Mouse (Mus musculus) hindbrain, postnatal 0 days (tissue): ENCODE results near the gene Tbx21. TPM values are rescaled to one million over a fixed set of nuclear protein-coding genes. Genes with fewer than 3 reads are reported as not detected.

Source experiments
- ATAC-seq: fragments of 200-750 bp; cut with Nextera tagmentation; 2 replicates; pipeline ENCODE4 v1.8.0; 2017; ENCODE audit warnings: mild to moderate bottlenecking, moderate TSS enrichment, moderate library complexity
- DNase-seq: peaks from one replicate; pipeline ENCODE4 v3.0.0-alpha.2; 2015; ENCODE audit warnings: low spot score
- H3K27ac ChIP-seq: fragments of 300-500 bp; sonication (generic); 2 replicates; pipeline ENCODE4 v1.5.1; 2014; ENCODE audit warnings: mild to moderate bottlenecking
- H3K27me3 ChIP-seq: fragments of 300-500 bp; sonication (generic); 2 replicates; pipeline ENCODE4 v1.6.1; 2014; ENCODE audit warnings: low read length, mixed read lengths; ENCODE audit not compliant: insufficient read depth
- H3K36me3 ChIP-seq: fragments of 300-500 bp; sonication (generic); 2 replicates; pipeline ENCODE4 v1.6.1; 2014; ENCODE audit warnings: low read length, mixed read lengths; ENCODE audit not compliant: insufficient read depth
- H3K4me1 ChIP-seq: fragments of 300-500 bp; sonication (generic); 2 replicates; pipeline ENCODE4 v1.6.1; 2014; ENCODE audit warnings: antibody characterized with exemption, low read length, mixed read lengths; ENCODE audit not compliant: insufficient read depth
- H3K4me2 ChIP-seq: fragments of 300-500 bp; sonication (generic); 2 replicates; pipeline ENCODE4 v1.6.1; 2014; ENCODE audit warnings: low read depth, mild to moderate bottlenecking, low read length, moderate library complexity, mixed read lengths
- H3K4me3 ChIP-seq: fragments of 300-500 bp; sonication (generic); 2 replicates; pipeline ENCODE4 v1.5.1; 2014; ENCODE audit warnings: low read length
- H3K9ac ChIP-seq: fragments of 300-500 bp; sonication (generic); replicated peaks from 2 replicates; pipeline ENCODE4 v1.6.1; 2014; ENCODE audit warnings: mild to moderate bottlenecking, low read length, moderate library complexity, mixed read lengths
- H3K9me3 ChIP-seq: fragments of 300-500 bp; sonication (generic); 2 replicates; pipeline ENCODE4 v1.6.1; 2016; ENCODE audit warnings: low read length, mixed read lengths
- CTCF ChIP-seq: IDR thresholded peaks from 2 replicates; pipeline ENCODE4 v1.5.1; 2016; ENCODE audit warnings: antibody characterized with exemption, control low read depth, low read depth
- WGBS: fragments of 180-500 bp; shearing (Covaris S2); extraction: QIAGEN DNeasy Blood & Tissue Kit; methylation state at CpG from one replicate; pipeline ENCODE4 v1.1.7; 2014; 5-methylcytosine and 5-hydroxymethylcytosine counted together
- polyA plus RNA-seq: library from polyadenylated mRNA; unstranded; fragments of >200 nt; fragmentation: Nextera tagmentation; extraction: Ambion mirVana; gene quantifications from 2 replicates; pipeline ENCODE4 v1.2.1, GENCODE M21; 2015
- total RNA-seq: library from RNA; depleted of rRNA; stranded (reverse); fragments of >200 nt; gene quantifications from 2 replicates; pipeline ENCODE4 v1.2.3, GENCODE M21; 2014

Gene Tbx21
- total and polyA plus RNA-seq, 2 experiments from 2014 or later, result 0.16 to 0.89 TPM

DNA sequence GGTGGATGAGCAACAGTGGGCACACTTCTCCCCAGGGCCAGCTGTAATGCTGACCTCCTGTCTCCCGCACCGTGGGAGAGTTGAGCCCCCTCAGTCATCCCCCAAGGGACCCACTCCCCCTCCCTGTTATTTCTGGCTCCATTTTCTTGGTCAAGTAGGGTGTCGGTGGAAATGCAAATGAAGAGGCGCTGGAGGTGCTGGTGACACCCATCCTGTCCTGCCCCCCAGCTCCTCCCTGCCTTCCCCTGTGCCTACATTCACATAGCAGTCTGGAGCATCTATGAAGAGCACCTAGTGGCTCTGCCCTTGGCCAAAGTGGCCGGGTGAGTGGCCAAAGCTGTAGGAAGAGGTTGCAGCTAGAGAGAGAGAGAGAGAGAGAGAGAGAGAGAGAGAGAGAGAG is 18.1 kb upstream of the Tbx21 start:
- no peaks in the 10 kb centered on the region for H3K4me1 ChIP-seq
- WGBS, result 61% methylated on average over 5 of the region's 5 CpGs
- TF ChIP-seq CTCF, result no peak
- H3K4me2 ChIP-seq, result no peak overlapping the region
- DNase-seq (no peak), ATAC-seq (no peak)
- no peaks in the 10 kb centered on the region for H3K9me3 ChIP-seq
- no peak overlapping the region for H3K27ac ChIP-seq
- H3K4me3 ChIP-seq, result no peak overlapping the region
- H3K27me3 ChIP-seq, result no peaks in the 10 kb centered on the region
- H3K36me3 ChIP-seq, result no peaks in the 10 kb centered on the region
- H3K9ac ChIP-seq, result no peak overlapping the region

DNA sequence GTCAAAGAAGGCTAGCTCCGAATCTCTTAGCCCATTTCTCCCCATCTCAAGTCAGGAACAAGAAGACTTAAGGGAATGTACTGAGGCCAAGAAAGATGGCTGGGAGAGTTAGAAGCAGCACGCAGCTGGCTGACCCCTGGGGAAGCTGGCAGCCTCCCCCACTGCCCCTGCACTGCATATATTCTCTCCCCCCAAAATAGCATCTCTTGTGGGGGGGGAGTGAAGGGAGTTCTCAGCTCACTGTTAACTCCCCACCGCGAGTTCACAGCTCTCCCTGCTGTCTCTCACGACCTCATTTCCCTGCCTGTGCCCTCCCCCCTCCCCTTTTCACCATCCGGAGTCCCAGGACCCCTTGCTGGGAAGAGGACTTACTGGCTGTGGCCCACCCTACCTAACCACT is 17.1 kb upstream of the Tbx21 start:
- no peaks in the 10 kb centered on the region for H3K27me3 ChIP-seq
- no peak overlapping the region for H3K4me2 ChIP-seq
- ATAC-seq (no peak), DNase-seq (no peak)
- no peaks in the 10 kb centered on the region for H3K36me3 ChIP-seq
- 34% methylated on average over 6 of the region's 6 CpGs for WGBS
- H3K9me3 ChIP-seq, result no peaks in the 10 kb centered on the region
- TF ChIP-seq CTCF, result no peak
- H3K4me3 ChIP-seq, result no peak overlapping the region
- no peaks in the 10 kb centered on the region for H3K4me1 ChIP-seq
- no peak overlapping the region for H3K9ac ChIP-seq
- H3K27ac ChIP-seq, result no peak overlapping the region

DNA sequence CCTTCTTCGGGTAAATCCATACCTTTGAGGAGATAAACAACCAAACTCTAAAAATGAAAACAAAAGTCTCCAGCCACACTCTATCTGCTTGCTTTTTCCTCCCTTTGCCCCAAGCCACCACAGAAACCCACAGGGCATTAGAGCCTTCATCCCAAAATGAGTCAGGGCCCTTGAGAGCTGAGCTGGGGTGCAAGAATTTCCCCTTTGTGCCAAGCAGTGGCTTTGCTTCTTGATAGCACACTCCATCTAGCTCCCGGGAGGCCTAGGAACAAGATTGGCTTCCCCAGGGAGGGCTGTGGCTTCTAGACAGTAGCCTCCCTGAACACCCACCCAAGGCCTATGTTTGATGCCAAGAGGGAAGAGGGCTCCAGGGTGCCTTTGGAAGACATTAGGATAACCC is 16.6 kb upstream of the Tbx21 start:
- Histone ChIP-seq H3K4me1 (no peaks in the 10 kb centered on the region; the same call in 1 of the 2 replicates), H3K9ac (no peak overlapping the region), H3K27ac (no peak overlapping the region), H3K4me3 (no peak overlapping the region), H3K27me3 (no peaks in the 10 kb centered on the region), H3K36me3 (no peaks in the 10 kb centered on the region), H3K4me2 (no peak overlapping the region), H3K9me3 (no peaks in the 10 kb centered on the region)
- 76% methylated on average over 2 of the region's 2 CpGs for WGBS
- no peak for ATAC-seq
- DNase-seq, result no peak
- no peak for TF ChIP-seq CTCF

DNA sequence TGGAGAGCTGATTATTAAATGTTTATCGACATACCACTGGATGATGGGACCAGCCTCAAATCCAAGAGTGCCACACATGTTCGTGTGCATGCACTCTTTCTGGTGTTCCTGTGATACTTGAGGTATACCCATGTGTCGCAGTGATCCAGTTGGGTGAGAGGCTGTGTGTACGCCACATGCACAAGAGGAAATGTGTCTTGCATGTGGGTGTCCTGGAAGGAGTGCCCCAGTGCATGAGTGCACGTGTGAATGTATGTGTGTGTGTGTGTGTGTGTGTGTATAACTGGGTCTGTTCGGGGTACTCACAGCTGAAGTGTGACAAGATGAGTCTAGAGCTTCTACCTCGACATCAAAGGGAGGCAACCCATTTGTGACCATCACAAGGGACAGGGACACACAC is 15.2 kb upstream of the Tbx21 start:
- H3K4me2 ChIP-seq, result no peak overlapping the region
- WGBS, result 82% methylated on average over 7 of the region's 7 CpGs
- no peaks in the 10 kb centered on the region for H3K36me3 ChIP-seq
- no peaks in the 10 kb centered on the region for H3K27me3 ChIP-seq
- H3K4me3 ChIP-seq, result no peak overlapping the region
- no peak for TF ChIP-seq CTCF
- no peaks in the 10 kb centered on the region; the same call in 1 of the 2 replicates for H3K4me1 ChIP-seq
- DNase-seq (no peak), ATAC-seq (no peak)
- H3K9me3 ChIP-seq, result no peaks in the 10 kb centered on the region
- no peak overlapping the region for H3K9ac ChIP-seq
- H3K27ac ChIP-seq, result no peak overlapping the region

DNA sequence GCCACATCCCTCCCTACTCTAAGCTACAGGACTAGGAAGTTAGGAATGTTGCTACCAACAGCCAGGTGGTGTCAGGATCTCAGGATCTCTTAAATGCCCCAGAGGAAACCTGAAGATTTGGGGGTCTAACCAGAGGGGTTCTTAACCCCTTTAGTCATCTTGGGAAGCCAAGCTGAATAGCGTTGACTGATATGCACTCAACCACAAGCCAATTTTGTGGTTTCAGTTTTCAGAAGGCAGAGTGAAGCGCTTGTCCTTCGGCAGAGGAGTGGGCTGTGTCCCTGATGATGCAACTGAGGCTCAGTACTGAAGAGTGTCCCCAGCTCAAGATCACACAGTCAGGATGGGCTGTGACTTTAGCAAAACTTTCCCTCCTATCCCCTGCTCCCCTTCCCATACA is 13.8 kb upstream of the Tbx21 start:
- no peaks in the 10 kb centered on the region for H3K27me3 ChIP-seq
- 82% methylated on average over 3 of the region's 3 CpGs for WGBS

DNA sequence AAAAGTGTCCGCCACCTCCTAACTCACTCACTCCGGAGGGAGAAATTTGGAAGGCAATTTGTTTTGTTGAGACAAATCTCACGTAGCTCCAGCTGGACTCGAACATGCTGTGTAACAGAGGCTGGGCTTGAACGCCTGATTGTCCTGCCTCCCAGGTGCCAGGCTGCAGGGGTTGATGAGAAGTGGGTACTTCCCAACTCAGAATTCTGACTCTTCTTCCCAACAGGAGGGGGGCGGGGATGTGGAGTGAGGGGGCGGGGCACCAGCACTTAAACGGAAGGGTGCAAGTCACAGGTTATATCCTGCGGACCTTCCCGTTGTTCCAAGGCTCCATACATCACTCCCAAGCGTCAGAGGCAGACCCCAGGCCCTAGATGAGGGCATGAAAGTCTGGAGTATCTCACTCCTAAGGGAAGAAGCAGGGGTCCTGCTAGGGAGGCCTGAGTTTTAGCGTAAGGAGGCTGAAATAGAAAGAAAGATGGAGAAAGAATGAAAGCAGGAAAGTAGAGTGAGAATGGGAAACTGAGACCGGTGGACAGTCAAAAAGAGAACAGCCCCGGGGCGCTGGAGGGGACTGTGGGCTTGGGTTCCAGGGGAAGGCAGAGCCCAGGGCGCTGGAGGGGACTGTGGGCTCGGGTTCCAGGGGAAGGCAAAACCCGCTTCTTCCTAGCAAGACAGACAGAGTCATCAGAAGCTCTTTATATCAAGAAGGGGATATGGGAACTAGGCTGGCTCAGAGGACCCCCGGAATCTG is 12.5 kb upstream of the Tbx21 start:
- no peak for TF ChIP-seq CTCF
- Histone ChIP-seq H3K9me3 (no peaks in the 10 kb centered on the region), H3K4me2 (peak overlapping the region; percentile 84), H3K4me1 (no peaks in the 10 kb centered on the region; the same call in 1 of the 2 replicates), H3K9ac (peak overlapping the region; percentile 56; the same call in 1 of the 2 replicates), H3K4me3 (peak overlapping the region; percentile 39), H3K27ac (no peak overlapping the region), H3K27me3 (no peaks in the 10 kb centered on the region), H3K36me3 (no peaks in the 10 kb centered on the region)
- WGBS, result 23% methylated on average over 19 of the region's 19 CpGs
- no peak for DNase-seq
- 0 out of 2 replicates have a peak, but pooled peaks have one; percentile 1 for ATAC-seq

More for the DNA sequence above, 13.8 kb upstream of the Tbx21 start:
- Histone ChIP-seq H3K4me3 (no peak overlapping the region), H3K9ac (no peak overlapping the region), H3K36me3 (no peaks in the 10 kb centered on the region), H3K4me1 (no peaks in the 10 kb centered on the region; the same call in 1 of the 2 replicates), H3K4me2 (no peak overlapping the region), H3K27ac (no peak overlapping the region), H3K9me3 (no peaks in the 10 kb centered on the region)
- DNase-seq (no peak), ATAC-seq (no peak)
- no peak for TF ChIP-seq CTCF
